Mouse (Mus musculus): Measurements from ENCODE around the gene Cdh22. TPM values are rescaled to one million over a fixed set of nuclear protein-coding genes. Genes with fewer than 3 reads are reported as not detected.

Gene Cdh22
- polyA plus RNA-seq, 1 experiment from 2014 or later: 0.91 TPM

DNA sequence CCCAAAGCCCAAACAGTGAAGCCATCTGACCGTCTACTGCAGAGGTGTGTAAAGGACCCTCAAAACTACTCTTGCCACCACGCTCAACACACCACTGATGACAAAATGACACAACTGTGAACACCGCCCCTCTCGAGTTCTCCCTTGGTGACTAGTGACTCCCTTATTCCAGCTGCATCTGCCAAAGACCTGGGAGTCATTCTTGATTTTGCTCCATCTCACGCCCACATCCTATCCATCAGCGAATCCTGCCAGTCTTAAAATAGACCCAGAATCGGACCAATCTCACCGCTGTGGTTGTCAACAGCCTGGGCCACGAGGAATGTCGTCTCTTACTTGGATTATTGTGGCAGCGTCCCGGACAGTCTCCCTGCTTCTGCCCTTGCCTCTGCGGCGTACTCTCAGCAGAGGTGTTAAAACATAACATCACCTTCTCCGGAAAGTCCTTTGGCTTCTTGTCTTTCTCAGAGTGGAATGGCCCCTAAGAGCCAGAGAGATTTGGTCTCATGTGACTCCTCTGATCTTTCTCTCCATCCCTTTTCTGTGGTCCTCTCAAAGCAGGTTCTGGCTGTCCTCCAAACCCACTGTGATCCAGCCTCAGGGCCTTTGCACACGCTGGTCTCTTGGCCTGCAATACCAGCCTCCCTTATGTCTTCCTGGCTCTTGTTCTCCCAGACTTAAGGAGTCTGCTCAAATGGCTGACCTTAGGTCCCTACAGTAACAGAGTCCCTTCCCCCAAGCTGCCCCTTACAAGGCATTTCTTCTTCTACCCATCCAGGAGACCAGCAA, 17.1 kb downstream of the Cdh22 start:
- no peak overlapping the region for H3K4me3 ChIP-seq
- DNase-seq (ENCODE audit: low spot score): no peak
- 91% methylated on average over 16 of the region's 16 CpGs for WGBS
- H3K4me1 ChIP-seq: peaks cover 44% of the 10 kb centered on the region
- no peaks in the 10 kb centered on the region for H3K9me3 ChIP-seq
- H3K27me3 ChIP-seq (replicated peaks; ENCODE audit: low read depth, poor library complexity, severe bottlenecking): peaks cover 95% of the 10 kb centered on the region
- no peaks in the 10 kb centered on the region for H3K36me3 ChIP-seq (replicated peaks)
- H3K27ac ChIP-seq (replicated peaks): no peak overlapping the region

DNA sequence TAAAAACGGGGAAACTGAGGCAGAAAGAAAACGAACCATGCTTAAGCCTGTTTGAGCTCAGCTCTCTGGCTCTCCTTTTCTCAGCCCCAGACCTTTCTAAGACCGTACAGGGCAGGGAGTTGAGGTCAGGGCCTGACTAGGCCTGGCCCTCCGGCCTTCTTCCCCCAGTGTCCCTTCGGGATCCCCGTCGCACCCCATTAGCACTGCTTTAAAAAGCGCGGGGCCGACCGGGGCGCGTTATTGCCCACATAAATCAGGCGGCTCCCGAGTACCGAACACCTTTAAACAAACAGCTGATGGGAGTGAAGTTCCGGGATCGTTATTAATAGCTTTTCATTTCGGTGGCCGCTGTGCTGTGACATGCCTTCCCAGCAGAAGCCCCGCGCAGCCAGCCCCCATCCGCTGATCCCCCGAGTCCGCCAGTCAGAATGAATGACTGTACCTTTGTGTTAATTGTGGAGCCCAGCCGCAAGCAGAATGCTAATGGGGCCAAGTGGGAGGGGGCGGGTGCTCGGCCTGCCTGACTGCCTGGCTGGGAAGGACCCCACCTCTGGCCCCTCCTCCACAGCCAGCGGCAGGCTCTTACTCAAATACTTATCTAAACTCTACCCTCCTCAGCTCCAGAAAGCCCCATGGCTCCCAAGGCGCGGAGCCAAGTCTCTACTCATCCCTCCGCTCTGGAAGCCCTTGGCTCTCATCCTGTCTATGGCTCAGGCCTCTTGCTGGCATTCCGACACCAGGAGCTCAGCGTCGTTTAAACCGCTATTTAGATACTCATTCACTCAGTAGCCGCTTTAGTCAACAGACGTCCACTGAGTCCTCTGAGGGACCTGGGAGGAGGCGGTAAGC, 19.3 kb downstream of the Cdh22 start:
- Histone ChIP-seq H3K4me3 (peak overlapping the region; percentile 46), H3K27me3 (replicated peaks; ENCODE audit: low read depth, poor library complexity, severe bottlenecking) (peaks cover 96% of the 10 kb centered on the region), H3K27ac (replicated peaks) (peak overlapping the region; percentile 41), H3K4me1 (peaks cover 54% of the 10 kb centered on the region), H3K9me3 (no peaks in the 10 kb centered on the region), H3K36me3 (replicated peaks) (no peaks in the 10 kb centered on the region)
- WGBS: 4% methylated on average over 39 of the region's 39 CpGs
- peak; percentile 76 for DNase-seq (ENCODE audit: low spot score)

DNA sequence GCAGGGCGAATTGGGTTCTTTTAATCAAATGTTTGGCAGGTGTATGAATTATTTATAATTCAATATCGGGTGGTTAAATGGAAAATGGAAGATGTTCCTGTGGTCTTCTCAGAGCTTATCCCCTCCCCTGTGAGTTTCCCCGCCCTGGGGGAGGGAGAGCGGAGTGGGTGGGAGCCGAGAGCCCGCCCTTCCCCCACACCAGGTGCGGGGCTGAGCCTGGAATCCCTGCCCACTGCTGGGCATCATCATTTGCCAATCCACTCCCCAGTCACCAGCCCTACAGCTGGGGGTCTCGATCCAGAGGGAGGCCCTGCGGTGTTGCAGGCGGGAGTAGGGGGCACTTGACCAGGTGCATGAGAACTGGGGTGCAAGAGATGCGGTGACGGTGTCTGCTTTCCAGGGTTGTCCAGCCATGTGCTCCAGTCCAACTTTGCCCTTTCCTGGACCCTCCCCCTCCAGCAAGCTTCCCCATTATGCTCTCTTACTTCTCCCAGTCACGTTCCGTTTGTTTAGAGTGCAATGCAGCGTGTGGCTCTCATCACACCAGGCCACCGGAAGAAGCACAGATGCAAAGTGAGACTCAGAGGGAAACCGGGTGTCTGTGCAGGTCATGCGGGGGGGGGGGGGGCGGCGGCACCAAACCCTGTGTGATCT, 23.1 kb downstream of the Cdh22 start:
- H3K4me3 ChIP-seq: peak overlapping the region; percentile 42
- WGBS: under 1% methylated on average over 20 of the region's 20 CpGs
- H3K27me3 ChIP-seq (replicated peaks; ENCODE audit: low read depth, poor library complexity, severe bottlenecking): peaks cover 97% of the 10 kb centered on the region

DNA sequence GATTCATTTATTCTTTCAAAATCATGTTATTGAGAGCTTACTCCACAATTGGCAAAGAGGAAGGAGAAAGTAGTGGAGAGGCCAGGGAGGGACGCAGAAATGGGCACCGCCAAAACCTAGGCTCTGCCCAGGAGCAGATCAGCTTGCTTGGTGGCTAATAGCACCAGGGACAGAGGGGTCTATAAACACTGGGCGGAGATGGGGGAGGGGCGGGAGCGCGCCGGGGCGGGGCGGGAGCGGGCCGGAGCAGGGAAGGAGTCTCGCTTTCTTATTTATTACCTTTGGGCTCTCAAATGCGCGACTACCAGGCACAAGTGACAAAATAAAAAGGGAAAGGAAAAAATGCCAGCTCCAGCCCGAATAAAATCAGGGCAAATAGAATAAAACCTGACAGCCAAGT, 23.7 kb downstream of the Cdh22 start:
- H3K36me3 ChIP-seq (replicated peaks): no peaks in the 10 kb centered on the region
- H3K4me3 ChIP-seq: peak overlapping the region; percentile 35
- peaks cover 42% of the 10 kb centered on the region for H3K4me1 ChIP-seq
- WGBS: under 1% methylated on average over 15 of the region's 15 CpGs
- peak; percentile 55 for DNase-seq (ENCODE audit: low spot score)
- no peak overlapping the region for H3K27ac ChIP-seq (replicated peaks)
- H3K9me3 ChIP-seq: no peaks in the 10 kb centered on the region
- H3K27me3 ChIP-seq (replicated peaks; ENCODE audit: low read depth, poor library complexity, severe bottlenecking): peaks cover 97% of the 10 kb centered on the region

More for the DNA sequence above, 23.1 kb downstream of the Cdh22 start:
- Histone ChIP-seq H3K4me1 (peaks cover 46% of the 10 kb centered on the region), H3K9me3 (no peaks in the 10 kb centered on the region), H3K36me3 (replicated peaks) (no peaks in the 10 kb centered on the region), H3K27ac (replicated peaks) (no peak overlapping the region)
- DNase-seq (ENCODE audit: low spot score): peak; percentile 30

DNA sequence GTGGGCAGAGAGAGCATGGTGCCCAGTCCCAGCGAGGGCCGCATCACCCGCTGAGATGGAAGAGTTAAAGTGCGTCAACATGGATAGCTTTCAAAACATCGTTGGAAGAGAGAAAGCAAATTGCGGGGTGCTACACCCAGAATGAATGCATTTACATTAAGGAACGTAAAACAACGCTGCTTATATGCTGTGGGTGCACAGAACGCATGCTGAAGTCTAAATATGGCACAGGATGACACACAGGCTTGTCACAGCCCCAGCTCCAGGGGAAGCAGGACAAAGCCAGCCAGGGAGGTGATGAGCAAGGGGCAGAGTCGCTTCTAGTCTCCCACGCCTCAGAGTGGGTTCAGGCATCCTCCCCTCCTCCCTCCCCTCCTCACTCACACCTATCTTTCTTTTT, 27.0 kb downstream of the Cdh22 start:
- H3K4me1 ChIP-seq: peaks cover 37% of the 10 kb centered on the region
- peaks cover 89% of the 10 kb centered on the region for H3K27me3 ChIP-seq (replicated peaks; ENCODE audit: low read depth, poor library complexity, severe bottlenecking)
- no peaks in the 10 kb centered on the region for H3K36me3 ChIP-seq (replicated peaks)
- no peaks in the 10 kb centered on the region for H3K9me3 ChIP-seq
- H3K4me3 ChIP-seq: no peak overlapping the region
- H3K27ac ChIP-seq (replicated peaks): no peak overlapping the region
- 70% methylated on average over 11 of the region's 11 CpGs for WGBS
- no peak for DNase-seq (ENCODE audit: low spot score)

DNA sequence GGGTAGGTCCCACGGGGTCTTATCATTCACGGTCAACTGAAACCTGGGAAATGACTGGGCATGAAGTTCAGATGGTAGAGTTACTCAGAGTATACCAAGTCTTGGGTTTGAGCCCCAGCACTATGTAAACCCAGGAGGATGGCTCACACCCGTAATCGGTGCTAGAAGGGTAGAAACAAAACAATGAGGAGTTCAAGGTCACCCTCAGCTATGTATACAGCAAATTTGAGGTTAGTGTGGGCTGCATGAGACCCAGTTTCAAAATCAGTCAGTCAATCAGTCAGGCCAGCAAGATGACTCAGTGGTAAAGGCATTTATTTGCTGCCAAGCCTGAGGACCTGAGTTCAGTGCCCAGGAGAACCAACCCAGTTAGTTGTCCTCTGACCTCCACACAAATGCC, 27.6 kb downstream of the Cdh22 start:
- H3K9me3 ChIP-seq: no peaks in the 10 kb centered on the region
- 88% methylated on average over 4 of the region's 4 CpGs for WGBS
- DNase-seq (ENCODE audit: low spot score): no peak
- peaks cover 86% of the 10 kb centered on the region for H3K27me3 ChIP-seq (replicated peaks; ENCODE audit: low read depth, poor library complexity, severe bottlenecking)
- H3K4me1 ChIP-seq: peaks cover 37% of the 10 kb centered on the region
- H3K27ac ChIP-seq (replicated peaks): no peak overlapping the region
- H3K4me3 ChIP-seq: no peak overlapping the region
- H3K36me3 ChIP-seq (replicated peaks): no peaks in the 10 kb centered on the region

DNA sequence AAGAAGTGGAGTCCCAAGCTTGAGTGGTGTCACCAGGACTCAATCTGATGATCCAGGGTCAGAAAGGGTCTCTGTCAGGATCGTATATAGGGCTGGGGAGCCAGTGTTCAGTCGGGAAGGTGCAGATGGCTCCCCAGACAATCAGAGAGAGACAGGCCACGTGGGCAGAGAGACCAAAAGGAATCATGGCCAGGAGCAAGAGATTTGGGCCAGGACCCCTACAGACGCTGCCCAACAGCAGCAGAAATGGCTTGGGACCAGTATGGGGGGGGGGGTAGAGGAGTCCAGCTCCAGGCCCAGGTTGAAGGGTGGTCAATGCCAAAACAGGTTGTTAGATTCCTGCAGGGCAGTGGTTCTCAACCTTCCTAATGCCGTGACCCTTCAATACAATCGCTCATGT, 29.2 kb downstream of the Cdh22 start:
- no peak for DNase-seq (ENCODE audit: low spot score)
- Histone ChIP-seq H3K4me1 (peaks cover 36% of the 10 kb centered on the region), H3K9me3 (no peaks in the 10 kb centered on the region), H3K4me3 (no peak overlapping the region), H3K27ac (replicated peaks) (no peak overlapping the region), H3K27me3 (replicated peaks; ENCODE audit: low read depth, poor library complexity, severe bottlenecking) (peaks cover 83% of the 10 kb centered on the region), H3K36me3 (replicated peaks) (no peaks in the 10 kb centered on the region)
- WGBS: 72% methylated on average over 6 of the region's 6 CpGs

DNA sequence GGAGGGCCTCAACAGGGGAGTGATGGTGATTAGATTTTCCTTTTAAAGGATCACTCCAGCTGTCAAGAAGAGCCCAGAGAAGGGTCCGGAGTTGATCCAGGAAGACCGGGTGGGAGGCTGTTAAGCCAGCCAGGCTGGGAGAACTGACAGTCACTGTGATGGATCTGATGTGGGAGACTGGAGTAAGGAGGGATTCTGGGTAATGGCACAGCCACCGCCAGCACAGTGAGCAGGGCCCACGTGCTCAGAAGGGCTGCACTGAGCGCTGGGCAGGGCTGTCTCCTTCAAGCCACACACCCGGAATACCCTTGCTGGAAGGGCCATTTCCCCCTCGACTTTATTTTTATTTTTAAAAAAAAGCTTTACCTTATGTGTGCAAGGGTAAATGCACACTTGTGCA, 29.7 kb downstream of the Cdh22 start:
- no peak for DNase-seq (ENCODE audit: low spot score)
- H3K4me3 ChIP-seq: no peak overlapping the region
- H3K27ac ChIP-seq (replicated peaks): 0 out of 2 replicates have a peak overlapping the region, but pooled peaks have one; percentile 6
- H3K27me3 ChIP-seq (replicated peaks; ENCODE audit: low read depth, poor library complexity, severe bottlenecking): peaks cover 83% of the 10 kb centered on the region
- WGBS: 40% methylated on average over 7 of the region's 7 CpGs
- H3K36me3 ChIP-seq (replicated peaks): no peaks in the 10 kb centered on the region
- no peaks in the 10 kb centered on the region for H3K9me3 ChIP-seq
- peaks cover 38% of the 10 kb centered on the region for H3K4me1 ChIP-seq

DNA sequence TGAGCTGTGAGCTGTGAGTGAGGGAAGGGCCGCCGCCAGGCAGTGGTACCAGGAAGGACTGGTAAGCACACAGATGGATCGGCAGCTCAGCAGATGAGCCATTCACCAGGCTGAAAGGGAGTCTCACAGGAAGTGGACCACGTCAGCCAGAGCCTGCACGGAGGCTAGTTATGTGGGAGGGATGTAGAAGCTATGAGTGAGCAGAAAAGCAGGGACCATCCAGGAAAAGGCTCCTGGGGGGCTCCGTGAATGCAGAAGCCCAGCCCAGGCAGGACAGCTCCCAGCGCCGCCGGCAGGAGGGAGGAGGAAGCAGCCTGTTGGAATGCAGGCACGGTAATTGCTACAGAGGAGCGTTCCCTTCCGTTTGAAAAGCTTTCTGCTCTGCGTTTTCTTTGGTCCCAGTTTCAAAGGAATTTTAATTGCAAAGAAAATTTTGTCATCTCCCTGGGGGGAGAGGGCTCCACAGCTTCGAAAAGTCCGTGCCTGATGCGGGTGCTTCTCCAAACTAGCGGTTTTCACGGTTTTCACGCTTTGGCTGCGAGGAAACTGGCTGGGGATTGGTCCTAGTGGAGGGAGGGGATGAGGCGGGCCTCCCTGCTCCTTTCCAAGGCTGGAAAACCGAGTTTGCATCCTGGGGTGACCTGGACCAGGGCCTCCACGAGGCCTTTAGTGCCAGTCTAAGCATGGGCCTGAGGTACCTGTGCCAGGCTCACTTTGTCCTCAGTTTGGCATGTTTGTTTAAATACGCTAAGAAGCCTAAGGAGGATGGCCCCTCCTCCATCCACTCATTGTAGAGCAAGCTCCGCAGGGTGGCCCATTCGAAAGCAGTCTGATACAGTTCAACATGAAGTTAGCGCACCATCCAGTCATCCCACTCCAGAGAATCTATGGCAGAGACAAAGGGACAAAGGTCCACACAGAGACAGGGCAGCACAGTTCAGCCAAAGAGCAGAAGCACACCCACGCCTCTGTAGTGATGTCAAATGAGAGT, 32.6 kb downstream of the Cdh22 start:
- Histone ChIP-seq H3K36me3 (replicated peaks) (no peaks in the 10 kb centered on the region), H3K27me3 (replicated peaks; ENCODE audit: low read depth, poor library complexity, severe bottlenecking) (peaks cover 85% of the 10 kb centered on the region), H3K27ac (replicated peaks) (peak overlapping the region; percentile 45), H3K4me1 (peaks cover 42% of the 10 kb centered on the region), H3K4me3 (peak overlapping the region; percentile 47), H3K9me3 (0 out of 2 replicates have a peak, but pooled peaks cover 3% of the 10 kb centered on the region)
- DNase-seq (ENCODE audit: low spot score): peak; percentile 75
- 4% methylated on average over 28 of the region's 28 CpGs for WGBS

DNA sequence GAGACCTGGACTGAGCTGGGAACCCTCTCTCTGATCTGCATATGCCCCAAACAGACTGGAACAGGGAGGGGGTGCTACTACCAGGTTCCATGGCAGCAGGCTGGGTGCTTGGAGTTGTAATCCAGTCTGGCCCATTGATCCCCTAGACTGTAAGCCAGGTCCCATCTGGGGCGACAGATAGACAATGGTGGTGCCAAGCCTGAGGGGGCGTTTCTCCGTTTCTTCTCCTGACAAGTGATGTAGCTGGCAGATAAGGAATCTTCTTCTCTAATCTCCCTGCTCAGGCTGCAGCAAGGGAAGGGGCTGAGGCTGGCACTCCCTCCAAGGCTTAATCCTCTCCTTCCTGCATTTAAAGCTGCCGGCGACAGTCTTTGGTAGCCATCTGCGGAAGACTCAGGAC, 37.1 kb downstream of the Cdh22 start:
- Histone ChIP-seq H3K4me3 (no peak overlapping the region), H3K27me3 (replicated peaks; ENCODE audit: low read depth, poor library complexity, severe bottlenecking) (peaks cover 94% of the 10 kb centered on the region)
- 53% methylated on average over 6 of the region's 6 CpGs for WGBS

DNA sequence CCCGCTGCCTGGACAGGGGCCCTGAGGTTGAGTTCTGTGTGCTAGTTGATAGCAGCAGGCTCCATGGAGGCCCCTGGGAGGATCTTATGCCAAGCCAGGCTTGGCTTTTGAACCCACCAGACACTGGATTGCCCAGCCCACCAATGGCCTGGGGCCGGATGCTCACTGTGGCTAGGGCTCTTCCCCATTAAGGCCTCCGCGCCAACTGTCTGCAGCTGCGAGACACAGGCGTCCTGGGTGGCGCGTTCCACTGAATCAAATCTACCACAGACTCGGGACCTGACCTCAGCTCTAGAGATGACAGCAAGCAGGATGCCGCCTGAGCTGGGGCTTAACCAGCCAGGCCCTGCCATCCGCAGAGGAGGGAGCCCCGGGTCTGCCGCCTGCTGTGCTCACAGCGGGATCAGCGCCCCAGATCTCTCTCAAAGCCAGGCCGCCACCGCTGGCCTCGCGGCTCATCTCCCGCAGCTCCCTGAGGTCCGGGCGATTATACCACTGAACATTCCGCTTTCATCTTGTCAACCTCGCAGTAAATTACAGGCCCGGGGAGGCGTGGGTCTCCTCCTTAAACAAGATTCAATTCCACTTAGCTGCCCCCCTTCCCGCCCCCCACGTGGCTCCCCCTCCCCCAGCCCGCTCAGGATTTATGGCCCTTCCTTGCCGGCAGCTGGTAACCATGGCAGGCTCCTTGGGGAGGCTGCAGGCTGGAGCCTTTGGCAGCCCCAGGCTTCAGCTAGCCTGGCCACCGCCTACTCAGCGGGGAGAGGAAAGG, 39.1 kb downstream of the Cdh22 start:
- peaks cover 30% of the 10 kb centered on the region for H3K4me1 ChIP-seq
- WGBS: 3% methylated on average over 32 of the region's 32 CpGs
- peak overlapping the region; percentile 41 for H3K4me3 ChIP-seq
- peak; percentile 56 for DNase-seq (ENCODE audit: low spot score)
- H3K27me3 ChIP-seq (replicated peaks; ENCODE audit: low read depth, poor library complexity, severe bottlenecking): peaks cover 85% of the 10 kb centered on the region
- H3K9me3 ChIP-seq: 0 out of 2 replicates have a peak, but pooled peaks cover 3% of the 10 kb centered on the region
- peak overlapping the region; percentile 67 for H3K27ac ChIP-seq (replicated peaks)
- H3K36me3 ChIP-seq (replicated peaks): no peaks in the 10 kb centered on the region

More for the DNA sequence above, 37.1 kb downstream of the Cdh22 start:
- no peak for DNase-seq (ENCODE audit: low spot score)
- H3K36me3 ChIP-seq (replicated peaks): no peaks in the 10 kb centered on the region
- peaks cover 48% of the 10 kb centered on the region for H3K4me1 ChIP-seq
- H3K9me3 ChIP-seq: 0 out of 2 replicates have a peak, but pooled peaks cover 3% of the 10 kb centered on the region
- no peak overlapping the region for H3K27ac ChIP-seq (replicated peaks)

Measured in embryonic facial prominence, embryonic 10.5 days (tissue).